Mouse (Mus musculus): ENCODE results near the gene Hnrnpab. TPM values are rescaled to one million over a fixed set of nuclear protein-coding genes. Genes with fewer than 3 reads are reported as not detected.

Hnrnpab gene
- polyA plus RNA-seq, 1 experiment: 749 TPM

DNA sequence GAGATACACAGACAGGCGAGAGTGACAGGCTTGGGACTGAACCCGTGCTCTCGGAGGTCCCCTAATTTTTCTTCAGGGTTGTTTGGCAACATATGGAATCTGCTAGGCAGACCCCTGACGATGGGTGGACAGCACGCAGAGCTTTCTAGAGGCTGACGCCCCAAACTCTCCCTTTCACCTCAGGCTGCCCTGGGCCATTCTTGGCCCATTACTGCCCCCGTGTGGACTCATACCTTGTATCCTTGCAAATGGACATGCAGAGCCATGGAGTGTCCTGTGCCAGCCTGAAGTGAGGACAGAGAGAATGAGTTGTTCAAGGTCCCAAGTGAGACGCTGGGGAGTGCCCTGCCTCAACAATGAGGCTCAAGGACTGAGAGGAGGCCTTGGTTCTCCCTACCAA lies 23.9 kb downstream of the Hnrnpab start:
- H3ac ChIP-seq (ENCODE audit: control insufficient read depth, insufficient read length, low read depth): no peak overlapping the region
- no peak for TF ChIP-seq MYOG (IDR thresholded peaks at IDR 0.05; ENCODE audit: control insufficient read depth, extremely low read depth, insufficient read length)
- TF ChIP-seq CTCF (IDR thresholded peaks at IDR 0.05; ENCODE audit: control insufficient read depth, insufficient read depth, insufficient read length): peak; percentile 58
- H3K79me2 ChIP-seq (ENCODE audit: control insufficient read depth, insufficient read depth): peaks cover 28% of the 10 kb centered on the region

DNA sequence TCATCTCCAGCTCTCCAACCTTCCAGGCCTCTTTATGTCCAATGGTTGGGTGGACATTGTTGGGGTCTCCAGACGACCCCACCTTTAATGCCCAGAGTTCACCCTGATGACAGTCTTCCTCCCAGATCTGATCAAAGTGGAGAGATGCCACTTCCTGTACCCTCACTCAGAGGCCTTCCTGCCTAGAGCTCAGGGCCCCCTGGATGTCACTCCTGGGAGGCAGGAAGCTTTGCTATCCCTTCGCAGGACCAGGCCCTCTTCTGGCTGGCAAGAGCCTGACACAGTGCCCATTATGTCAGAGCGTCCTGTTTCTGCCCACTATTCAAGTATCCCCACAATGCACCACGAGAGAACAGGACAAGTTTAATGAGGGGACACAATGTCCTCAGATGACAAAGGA lies 27.6 kb downstream of the Hnrnpab start:
- TF ChIP-seq FOSL1 (IDR thresholded peaks at IDR 0.05; ENCODE audit: insufficient read depth, low read length, poor library complexity, severe bottlenecking): no peak
- no peak for TF ChIP-seq MYOD1 (IDR thresholded peaks at IDR 0.05; ENCODE audit: control insufficient read depth, insufficient read length, low read depth)
- no peak for TF ChIP-seq CTCF (IDR thresholded peaks at IDR 0.05; ENCODE audit: control insufficient read depth, insufficient read depth, insufficient read length)
- no peak for TF ChIP-seq CEBPB (IDR thresholded peaks at IDR 0.05; ENCODE audit: low read depth)
- no peak for TF ChIP-seq USF1 (IDR thresholded peaks at IDR 0.05; ENCODE audit: low read depth)
- TF ChIP-seq MYOG (IDR thresholded peaks at IDR 0.05; ENCODE audit: control insufficient read depth, extremely low read depth, insufficient read length): no peak
- TF ChIP-seq MAX (IDR thresholded peaks at IDR 0.05): no peak
- H3K4me3 ChIP-seq (ENCODE audit: insufficient read depth, poor library complexity, severe bottlenecking): no peak overlapping the region
- H3K79me3 ChIP-seq (ENCODE audit: low read depth): no peaks in the 10 kb centered on the region
- H3ac ChIP-seq (ENCODE audit: control insufficient read depth, insufficient read length, low read depth): no peak overlapping the region
- no peaks in the 10 kb centered on the region for H3K36me3 ChIP-seq (ENCODE audit: control insufficient read depth, insufficient read depth)
- H3K27me3 ChIP-seq (ENCODE audit: control insufficient read depth, insufficient read depth, insufficient read length): no peaks in the 10 kb centered on the region
- no peaks in the 10 kb centered on the region for H3K79me2 ChIP-seq (ENCODE audit: control insufficient read depth, insufficient read depth)

More for the DNA sequence above, 23.9 kb downstream of the Hnrnpab start:
- no peak overlapping the region for H3K4me3 ChIP-seq (ENCODE audit: insufficient read depth, poor library complexity, severe bottlenecking)
- peaks cover 11% of the 10 kb centered on the region for H3K79me3 ChIP-seq (ENCODE audit: low read depth)
- H3K27me3 ChIP-seq (ENCODE audit: control insufficient read depth, insufficient read depth, insufficient read length): no peaks in the 10 kb centered on the region
- H3K36me3 ChIP-seq (ENCODE audit: control insufficient read depth, insufficient read depth): peaks cover 14% of the 10 kb centered on the region

DNA sequence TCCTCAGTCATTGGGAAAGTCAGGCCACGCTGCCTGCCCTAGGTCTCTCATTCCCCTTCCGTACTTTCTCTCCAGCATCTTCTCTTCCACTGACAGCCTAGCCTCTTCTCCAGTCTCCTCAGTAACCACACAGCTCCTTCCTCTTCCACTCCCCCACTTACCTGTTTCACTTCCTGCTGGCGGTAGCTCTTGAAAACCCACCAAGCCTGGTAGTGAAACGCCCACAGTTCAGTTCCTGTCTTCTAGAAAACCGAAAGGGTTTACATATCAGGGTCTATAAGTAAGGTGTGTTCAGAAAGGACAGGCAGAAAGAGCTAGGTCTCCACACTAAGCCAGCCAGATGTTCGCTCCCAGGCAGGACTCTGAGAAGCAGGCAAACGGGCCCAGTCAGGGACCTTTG lies 29.1 kb downstream of the Hnrnpab start:
- Histone ChIP-seq H3K79me2 (ENCODE audit: control insufficient read depth, insufficient read depth) (no peaks in the 10 kb centered on the region), H3K27me3 (ENCODE audit: control insufficient read depth, insufficient read depth, insufficient read length) (peaks cover 4% of the 10 kb centered on the region), H3K79me3 (ENCODE audit: low read depth) (no peaks in the 10 kb centered on the region), H3ac (ENCODE audit: control insufficient read depth, insufficient read length, low read depth) (no peak overlapping the region), H3K4me3 (ENCODE audit: insufficient read depth, poor library complexity, severe bottlenecking) (no peak overlapping the region), H3K36me3 (ENCODE audit: control insufficient read depth, insufficient read depth) (no peaks in the 10 kb centered on the region)
- TF ChIP-seq MAX (IDR thresholded peaks at IDR 0.05) (no peak), FOSL1 (IDR thresholded peaks at IDR 0.05; ENCODE audit: insufficient read depth, low read length, poor library complexity, severe bottlenecking) (no peak)

DNA sequence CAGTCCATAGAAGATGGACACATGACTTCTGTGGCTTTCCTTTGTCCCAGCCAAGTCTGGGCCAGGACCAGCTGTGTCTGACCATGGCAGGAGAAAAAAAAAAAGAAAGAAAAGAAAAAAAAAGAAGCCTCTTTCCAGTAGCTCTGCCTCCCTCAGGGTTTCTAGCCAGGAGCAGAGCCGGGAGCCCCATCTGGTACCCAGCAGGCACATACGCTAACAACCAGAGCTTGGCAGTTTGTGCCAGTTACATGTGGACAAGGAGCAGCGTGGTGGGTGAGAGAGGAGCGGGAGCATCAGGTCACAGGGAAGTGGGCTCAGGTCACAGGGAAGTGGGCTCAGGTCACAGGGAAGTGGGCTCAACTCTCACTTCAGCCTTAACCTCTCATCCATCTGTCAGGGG lies 30.2 kb downstream of the Hnrnpab start:
- no peak overlapping the region for H3K4me3 ChIP-seq (ENCODE audit: insufficient read depth, poor library complexity, severe bottlenecking)
- no peaks in the 10 kb centered on the region for H3K79me3 ChIP-seq (ENCODE audit: low read depth)
- H3K36me3 ChIP-seq (ENCODE audit: control insufficient read depth, insufficient read depth): no peaks in the 10 kb centered on the region
- H3ac ChIP-seq (ENCODE audit: control insufficient read depth, insufficient read length, low read depth): no peak overlapping the region
- H3K79me2 ChIP-seq (ENCODE audit: control insufficient read depth, insufficient read depth): no peaks in the 10 kb centered on the region
- TF ChIP-seq MAX (IDR thresholded peaks at IDR 0.05): no peak
- TF ChIP-seq MYOD1 (IDR thresholded peaks at IDR 0.05; ENCODE audit: control insufficient read depth, insufficient read length, low read depth): no peak
- TF ChIP-seq CTCF (IDR thresholded peaks at IDR 0.05; ENCODE audit: control insufficient read depth, insufficient read depth, insufficient read length): no peak
- TF ChIP-seq MYOG (IDR thresholded peaks at IDR 0.05; ENCODE audit: control insufficient read depth, extremely low read depth, insufficient read length): no peak
- TF ChIP-seq CEBPB (IDR thresholded peaks at IDR 0.05; ENCODE audit: low read depth): no peak
- TF ChIP-seq USF1 (IDR thresholded peaks at IDR 0.05; ENCODE audit: low read depth): no peak
- TF ChIP-seq FOSL1 (IDR thresholded peaks at IDR 0.05; ENCODE audit: insufficient read depth, low read length, poor library complexity, severe bottlenecking): no peak
- peaks cover 4% of the 10 kb centered on the region for H3K27me3 ChIP-seq (ENCODE audit: control insufficient read depth, insufficient read depth, insufficient read length)

DNA sequence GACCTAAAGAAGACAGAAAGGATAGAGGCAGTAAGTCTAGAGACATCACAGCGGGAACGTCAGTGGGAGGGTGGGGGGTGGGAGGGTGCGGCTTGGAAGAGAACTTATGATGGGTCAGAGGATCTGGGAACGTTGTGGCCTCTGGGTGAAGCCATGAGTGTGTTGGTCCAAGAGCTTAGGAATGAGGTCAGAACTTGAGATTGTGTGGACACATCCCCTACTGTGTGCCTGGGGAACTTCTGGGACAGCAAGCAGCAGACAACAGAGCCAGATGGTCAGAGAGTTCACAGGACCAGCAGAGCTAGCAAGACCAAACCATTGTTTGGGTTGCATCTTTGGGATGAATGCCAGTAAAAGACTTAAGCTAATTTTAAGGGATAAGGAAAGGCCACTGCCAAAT lies 37.8 kb downstream of the Hnrnpab start:
- H3ac ChIP-seq (ENCODE audit: control insufficient read depth, insufficient read length, low read depth): no peak overlapping the region
- TF ChIP-seq USF1 (IDR thresholded peaks at IDR 0.05; ENCODE audit: low read depth) (no peak), MYOD1 (IDR thresholded peaks at IDR 0.05; ENCODE audit: control insufficient read depth, insufficient read length, low read depth) (no peak), CEBPB (IDR thresholded peaks at IDR 0.05; ENCODE audit: low read depth) (no peak), MAX (IDR thresholded peaks at IDR 0.05) (no peak), CTCF (IDR thresholded peaks at IDR 0.05; ENCODE audit: control insufficient read depth, insufficient read depth, insufficient read length) (no peak), MYOG (IDR thresholded peaks at IDR 0.05; ENCODE audit: control insufficient read depth, extremely low read depth, insufficient read length) (no peak), FOSL1 (IDR thresholded peaks at IDR 0.05; ENCODE audit: insufficient read depth, low read length, poor library complexity, severe bottlenecking) (no peak)
- H3K4me3 ChIP-seq (ENCODE audit: insufficient read depth, poor library complexity, severe bottlenecking): no peak overlapping the region

DNA sequence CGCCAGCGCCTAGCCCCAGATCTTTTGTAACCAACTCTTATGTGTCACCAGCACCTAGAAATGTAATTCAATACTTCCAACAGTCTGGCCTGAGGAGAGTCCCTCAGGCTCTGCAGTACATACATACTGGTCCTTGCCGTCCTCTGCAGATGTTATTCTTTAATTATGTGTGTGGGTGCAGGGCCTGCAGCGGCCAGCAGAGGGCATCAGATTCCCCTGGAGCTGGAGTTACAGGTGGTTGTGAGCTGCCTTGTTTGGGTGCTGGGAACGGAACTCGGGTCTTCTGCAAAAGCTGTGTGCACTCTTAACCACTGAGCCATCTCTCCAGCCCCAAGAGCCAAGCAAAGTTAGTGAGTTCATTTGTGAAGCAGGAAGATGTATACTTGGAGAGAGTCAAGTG lies 40.7 kb downstream of the Hnrnpab start:
- no peaks in the 10 kb centered on the region for H3K79me3 ChIP-seq (ENCODE audit: low read depth)
- no peaks in the 10 kb centered on the region for H3K79me2 ChIP-seq (ENCODE audit: control insufficient read depth, insufficient read depth)
- H3K36me3 ChIP-seq (ENCODE audit: control insufficient read depth, insufficient read depth): no peaks in the 10 kb centered on the region
- H3K4me3 ChIP-seq (ENCODE audit: insufficient read depth, poor library complexity, severe bottlenecking): no peak overlapping the region
- peaks cover 45% of the 10 kb centered on the region for H3K27me3 ChIP-seq (ENCODE audit: control insufficient read depth, insufficient read depth, insufficient read length)
- TF ChIP-seq USF1 (IDR thresholded peaks at IDR 0.05; ENCODE audit: low read depth) (no peak), CTCF (IDR thresholded peaks at IDR 0.05; ENCODE audit: control insufficient read depth, insufficient read depth, insufficient read length) (no peak), MAX (IDR thresholded peaks at IDR 0.05) (no peak), FOSL1 (IDR thresholded peaks at IDR 0.05; ENCODE audit: insufficient read depth, low read length, poor library complexity, severe bottlenecking) (no peak), MYOG (IDR thresholded peaks at IDR 0.05; ENCODE audit: control insufficient read depth, extremely low read depth, insufficient read length) (no peak), CEBPB (IDR thresholded peaks at IDR 0.05; ENCODE audit: low read depth) (no peak), MYOD1 (IDR thresholded peaks at IDR 0.05; ENCODE audit: control insufficient read depth, insufficient read length, low read depth) (no peak)
- no peak overlapping the region for H3ac ChIP-seq (ENCODE audit: control insufficient read depth, insufficient read length, low read depth)

More for the DNA sequence above, 37.8 kb downstream of the Hnrnpab start:
- Histone ChIP-seq H3K27me3 (ENCODE audit: control insufficient read depth, insufficient read depth, insufficient read length) (peaks cover 22% of the 10 kb centered on the region), H3K79me3 (ENCODE audit: low read depth) (no peaks in the 10 kb centered on the region), H3K79me2 (ENCODE audit: control insufficient read depth, insufficient read depth) (no peaks in the 10 kb centered on the region), H3K36me3 (ENCODE audit: control insufficient read depth, insufficient read depth) (no peaks in the 10 kb centered on the region)

Measured in C2C12 (cell line).